Mouse (Mus musculus) regulatory T cell (primary cell): ENCODE data around the gene Nfkbia.

ENCODE experiments used
- in situ Hi-C: fragments of 300-600 bp; cut with MboI, MseI; formaldehyde crosslinking; loops from one replicate; pipeline ENCODE4 v1.15.1; 2025; ENCODE audit warnings: high pct_unique_total_duplicates

The Nfkbia gene

DNA sequence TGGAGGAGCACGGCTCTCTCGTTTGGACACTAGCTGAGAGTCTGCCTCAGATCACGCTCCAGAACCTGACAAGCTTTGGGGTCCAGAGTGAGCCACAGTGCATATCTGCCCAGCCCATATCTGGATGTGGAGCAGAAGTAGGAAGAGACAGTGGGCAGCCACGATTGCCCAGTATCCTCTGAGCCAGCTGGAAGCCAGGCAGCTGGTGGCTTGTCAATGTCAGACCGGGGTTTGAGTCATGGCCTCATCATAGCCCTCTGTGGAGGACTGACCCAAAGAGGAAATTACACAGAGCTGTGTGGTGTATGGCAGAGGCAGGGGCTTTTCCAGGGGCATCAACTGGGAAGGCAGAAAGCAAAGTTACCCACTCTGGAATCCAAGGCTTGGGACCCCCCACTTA, 25.6 kb downstream of the Nfkbia start:
- in situ Hi-C loops = no loop called here

- in situ Hi-C loops = no loop called here
Measured at GRCm38 (mm10) chr12:55466088-55466701, 26.3 kb downstream of the Nfkbia start.

GRCm38 (mm10) chr12:55465401-55465983, 27.0 kb downstream of the Nfkbia start:
- in situ Hi-C loops = no loop called here

- in situ Hi-C loops = no loop called here
Measured at GRCm38 (mm10) chr12:55464846-55465361, 27.5 kb downstream of the Nfkbia start.

GRCm38 (mm10) chr12:55463992-55464845, 28.2 kb downstream of the Nfkbia start:
- in situ Hi-C loops = no loop called here

GRCm38 (mm10) chr12:55463087-55463486, 29.4 kb downstream of the Nfkbia start:
- in situ Hi-C loops = no loop called here

GRCm38 (mm10) chr12:55462456-55462855, 30.0 kb downstream of the Nfkbia start:
- in situ Hi-C loops = no loop called here

GRCm38 (mm10) chr12:55461767-55462166, 30.7 kb downstream of the Nfkbia start:
- in situ Hi-C loops = no loop called here

GRCm38 (mm10) chr12:55460900-55461299, 31.5 kb downstream of the Nfkbia start:
- in situ Hi-C loops = no loop called here

DNA sequence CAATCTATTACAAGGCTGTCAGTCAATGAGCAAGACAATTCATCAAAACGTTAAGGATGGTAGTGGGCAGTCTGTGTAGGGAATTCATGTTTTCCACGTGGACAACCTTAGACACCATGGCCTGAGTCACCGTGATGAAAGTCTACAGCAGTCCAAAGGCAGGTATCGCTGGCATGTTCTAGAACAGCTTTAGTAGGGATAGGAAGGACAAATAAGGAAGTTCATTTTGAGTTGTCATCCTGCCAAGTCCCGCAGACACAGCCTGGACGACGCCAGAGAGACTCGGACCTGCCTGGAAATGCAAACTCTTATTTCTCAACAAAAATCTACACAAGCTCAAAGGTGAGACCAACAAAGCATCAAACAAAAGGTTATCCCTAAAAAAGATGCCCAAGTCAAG, 32.7 kb downstream of the Nfkbia start:
- in situ Hi-C loops = no loop called here

GRCm38 (mm10) chr12:55456893-55457292, 35.6 kb downstream of the Nfkbia start:
- in situ Hi-C loops = no loop called here

GRCm38 (mm10) chr12:55456136-55456535, 36.3 kb downstream of the Nfkbia start:
- in situ Hi-C loops = no loop called here

DNA sequence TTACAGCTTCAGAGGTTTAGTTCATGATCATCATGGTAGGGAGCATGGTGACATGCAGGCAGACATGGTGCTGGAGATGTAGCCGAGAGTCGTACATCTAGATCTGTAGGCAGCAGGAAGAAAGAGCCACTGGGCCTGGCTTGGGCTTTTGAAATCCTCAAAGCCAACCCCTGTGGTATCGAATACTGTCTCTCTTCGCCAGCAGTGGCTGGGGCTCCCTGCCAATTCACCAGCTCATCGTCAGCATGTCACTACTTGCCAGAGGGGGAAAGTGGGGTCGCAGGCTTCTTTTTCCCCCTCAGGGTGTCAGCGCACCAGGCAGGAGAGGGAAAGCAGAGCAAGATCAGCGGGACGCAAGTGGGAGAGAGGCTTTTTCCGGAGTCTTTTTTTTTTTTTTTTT, 37.2 kb downstream of the Nfkbia start:
- in situ Hi-C loops = no loop called here

- in situ Hi-C loops = no loop called here
Measured at GRCm38 (mm10) chr12:55453924-55454323, 38.5 kb downstream of the Nfkbia start.

- in situ Hi-C loops = no loop called here
Measured at GRCm38 (mm10) chr12:55452839-55453238, 39.6 kb downstream of the Nfkbia start.

DNA sequence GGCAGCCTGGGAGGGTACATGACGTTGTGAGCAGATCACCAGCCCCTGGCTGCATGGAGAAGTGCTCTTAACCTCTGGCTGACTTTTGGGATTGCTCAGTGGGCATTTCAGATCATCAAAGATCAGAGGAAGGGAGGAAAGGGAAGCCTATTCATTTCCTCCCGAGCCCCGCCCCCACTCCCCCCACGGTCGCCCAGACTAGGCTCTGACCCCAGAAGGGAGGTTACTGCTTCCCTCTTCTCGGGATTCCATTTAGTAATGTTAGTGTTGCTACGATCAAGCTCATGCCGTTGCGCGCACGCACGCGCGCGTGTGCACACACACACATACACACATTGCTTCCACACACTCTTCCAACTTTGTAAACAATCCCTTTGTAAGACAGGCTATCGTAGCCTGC, 42.0 kb downstream of the Nfkbia start:
- in situ Hi-C loops = no loop called here

GRCm38 (mm10) chr12:55449048-55449447, 43.4 kb downstream of the Nfkbia start:
- in situ Hi-C loops = no loop called here

DNA sequence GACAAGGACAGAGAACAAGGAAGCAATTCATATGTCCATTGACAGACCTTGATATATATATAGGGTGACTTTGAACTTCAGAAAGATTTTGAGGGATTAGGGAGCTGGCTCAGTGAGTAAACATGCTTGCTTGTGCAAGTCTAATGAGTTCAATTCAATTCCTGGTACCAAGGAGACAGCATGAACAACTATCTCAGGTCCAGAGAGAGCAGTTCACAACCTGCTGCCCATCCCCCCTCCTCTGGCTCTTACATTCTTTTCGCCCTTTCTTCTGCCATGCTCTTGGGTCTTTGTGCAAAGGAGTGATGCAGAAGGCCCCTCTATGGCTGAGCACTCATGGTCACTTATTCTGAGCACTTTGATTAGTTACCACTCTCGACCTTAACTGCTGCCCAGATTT, 44.0 kb downstream of the Nfkbia start:
- in situ Hi-C loops = no loop called here

- in situ Hi-C loops = no loop called here
Measured at GRCm38 (mm10) chr12:55447396-55447760, 45.1 kb downstream of the Nfkbia start.

DNA sequence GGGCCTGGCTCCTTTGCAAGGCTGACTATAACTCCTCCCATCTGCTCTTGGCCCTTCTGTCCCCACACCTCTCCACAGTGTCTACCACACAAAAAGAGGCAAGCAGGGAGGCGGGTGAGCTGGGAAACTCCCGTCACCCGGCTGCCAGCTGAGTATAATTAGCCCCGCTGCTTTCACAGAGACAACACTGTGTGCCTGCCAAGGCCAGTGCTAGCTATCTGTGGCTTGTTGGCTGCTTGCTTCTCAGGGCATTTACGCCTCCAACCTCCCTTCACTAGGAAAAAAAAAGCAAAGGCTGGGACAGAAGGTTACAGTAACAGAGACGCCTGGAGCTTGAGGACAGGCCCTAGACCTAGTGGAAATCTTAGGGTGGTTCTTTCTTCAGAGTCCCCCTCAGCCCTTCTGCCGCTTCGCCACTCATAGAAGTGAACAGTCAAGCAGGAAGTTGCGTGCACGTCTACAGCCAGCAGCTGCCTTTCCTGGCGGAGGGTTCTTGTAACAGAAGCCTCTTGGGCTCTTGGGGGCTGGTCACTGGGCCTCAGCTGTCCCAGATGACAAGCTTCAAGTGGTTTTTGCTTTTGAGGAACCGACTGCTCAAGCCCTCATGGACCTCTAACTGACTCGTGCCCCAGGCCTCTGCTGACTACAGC, 45.6 kb downstream of the Nfkbia start:
- in situ Hi-C loops = no loop called here

GRCm38 (mm10) chr12:55446366-55446745, 46.1 kb downstream of the Nfkbia start:
- in situ Hi-C loops = no loop called here

- in situ Hi-C loops = no loop called here
Measured at GRCm38 (mm10) chr12:55445583-55445982, 46.9 kb downstream of the Nfkbia start.
